Mouse (Mus musculus) small intestine, adult 2 months (tissue): ENCODE results near the gene Cblc. TPM values are rescaled to one million over a fixed set of nuclear protein-coding genes. Genes with fewer than 3 reads are reported as not detected.
"Not testable (repeated sequence)": the region's sequence is repeated elsewhere in the genome, so short reads cannot be mapped to it uniquely, and the experiment has no call there.

Experiments used
- H3K27ac ChIP-seq: fragments of 200-500 bp; 2 replicates; pipeline ENCODE4 v1.5.1; 2012; ENCODE audit warnings: low read depth, low read length, control low read depth, inconsistent platforms; ENCODE audit not compliant: insufficient read depth
- H3K27me3 ChIP-seq: fragments of 200-500 bp; 2 replicates; pipeline ENCODE4 v1.6.1; 2012; ENCODE audit warnings: mild to moderate bottlenecking, moderate library complexity, low read length, inconsistent platforms; ENCODE audit not compliant: control insufficient read depth, insufficient read depth
- H3K36me3 ChIP-seq: fragments of 200-500 bp; 2 replicates; pipeline ENCODE4 v1.6.1; 2012; ENCODE audit warnings: mild to moderate bottlenecking, low read length, control low read depth, inconsistent platforms; ENCODE audit not compliant: control insufficient read depth, insufficient read depth
- H3K4me1 ChIP-seq: fragments of 200-500 bp; 2 replicates; pipeline ENCODE4 v1.6.1; 2012; ENCODE audit warnings: low read length, inconsistent platforms, mixed read lengths; ENCODE audit not compliant: control insufficient read depth, insufficient read depth, insufficient read length
- H3K4me3 ChIP-seq: fragments of 200-500 bp; 2 replicates; pipeline ENCODE4 v1.5.1; 2012; ENCODE audit warnings: low read depth, mild to moderate bottlenecking, control low read depth, inconsistent platforms, low read length, moderate library complexity
- CTCF ChIP-seq: fragments of 200-500 bp; IDR thresholded peaks from 2 replicates; pipeline ENCODE4 v1.5.1; 2012; ENCODE audit warnings: low read depth, mild to moderate bottlenecking, control low read depth, inconsistent platforms, low read length, moderate library complexity, mixed read lengths; ENCODE audit not compliant: insufficient replicate concordance, insufficient read length; ENCODE audit errors: extremely low read depth
- POLR2A ChIP-seq: fragments of 200-500 bp; IDR thresholded peaks from 2 replicates; pipeline ENCODE4 v1.6.1; 2012; ENCODE audit warnings: low read depth, mild to moderate bottlenecking, control low read depth, inconsistent platforms, low read length, moderate library complexity
- WGBS: fragments of 180-500 bp; shearing (Covaris S2); methylation state at CpG from one replicate; pipeline ENCODE4 v1.1.7; 2018; 5-methylcytosine and 5-hydroxymethylcytosine counted together
- polyA plus RNA-seq: library from polyadenylated mRNA; depleted of rRNA; stranded (reverse); fragments of >200 nt; gene quantifications from 2 replicates; pipeline ENCODE4 v1.2.3, GENCODE M21; 2012

Gene Cblc
- polyA plus RNA-seq, 1 experiment, result 145 TPM

DNA sequence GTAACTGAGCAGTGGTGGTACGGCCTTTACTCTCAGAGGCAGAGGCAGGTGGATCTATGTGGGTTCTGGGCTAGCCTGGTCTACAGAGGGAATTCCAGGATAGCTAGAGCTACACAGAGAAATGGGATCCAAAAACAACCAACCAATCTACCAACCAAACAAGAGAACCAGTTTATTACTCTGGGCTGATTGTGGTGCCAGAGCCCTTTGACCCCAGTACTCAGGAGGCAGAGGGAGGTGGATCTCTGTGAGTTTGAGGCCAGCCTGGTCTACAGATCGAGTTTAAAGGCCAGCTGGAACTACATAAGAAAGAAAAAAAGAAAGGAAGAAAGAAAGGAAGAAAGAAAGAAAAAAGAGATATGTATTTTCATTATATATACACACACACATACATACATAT lies 1.4 kb downstream of the Cblc start:
- no peak for TF ChIP-seq CTCF
- TF ChIP-seq POLR2A, result no peak
- WGBS, result 54% methylated on average over 2 of the region's 2 CpGs
- peaks cover 10% of the 10 kb centered on the region for H3K4me1 ChIP-seq
- H3K36me3 ChIP-seq, result peaks cover 9% of the 10 kb centered on the region
- H3K4me3 ChIP-seq, result no peak overlapping the region
- no peaks in the 10 kb centered on the region for H3K27me3 ChIP-seq
- H3K27ac ChIP-seq, result peak overlapping the region; percentile 67

DNA sequence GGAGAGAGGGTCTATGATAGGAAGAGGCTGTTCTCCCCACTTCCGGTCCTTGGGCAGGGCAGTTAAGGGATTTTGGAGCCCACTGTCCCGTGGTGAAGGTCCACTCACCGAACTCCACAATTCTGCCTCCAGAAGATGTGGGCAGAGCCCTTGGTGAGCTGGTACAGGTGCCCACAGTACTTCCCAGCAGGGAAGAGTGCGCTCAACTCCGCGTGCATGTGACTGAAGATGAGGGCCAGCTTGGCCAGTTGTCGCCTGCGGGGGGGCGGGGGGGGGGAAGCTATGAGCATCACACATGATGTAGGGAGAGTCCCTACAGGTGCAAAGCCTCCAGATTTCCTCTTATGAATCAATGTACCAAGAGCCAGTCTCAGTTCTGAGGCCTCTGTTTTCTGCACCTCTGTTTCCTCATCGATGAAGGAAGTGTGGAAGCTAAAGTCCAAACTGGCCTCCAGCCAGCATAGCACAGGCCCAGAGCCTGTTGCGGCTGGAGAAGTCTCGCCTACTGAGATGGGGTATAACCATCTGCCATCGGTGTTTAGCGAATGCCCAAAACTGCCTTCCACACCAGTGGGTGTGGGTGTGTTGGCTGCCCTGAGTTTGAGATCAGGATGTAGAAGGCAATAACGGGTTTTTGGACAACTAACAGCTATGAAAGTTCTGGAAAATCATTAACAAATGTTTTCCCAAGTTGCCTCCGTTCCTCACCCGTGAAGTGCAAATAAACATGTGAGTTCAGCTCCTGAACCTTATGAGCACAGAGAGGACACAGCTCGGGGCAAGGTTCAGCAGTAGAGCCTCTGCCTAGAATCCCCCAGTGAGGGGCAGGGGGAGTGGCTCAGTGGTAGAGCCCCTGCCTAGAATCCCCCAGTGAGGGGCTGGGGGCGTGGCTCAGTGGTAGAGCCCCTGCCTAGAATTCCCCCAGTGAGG lies 3.6 kb downstream of the Cblc start:
- Histone ChIP-seq H3K4me3 (no peak overlapping the region), H3K27ac (peak overlapping the region; percentile 87), H3K4me1 (peaks cover 13% of the 10 kb centered on the region), H3K27me3 (no peaks in the 10 kb centered on the region), H3K36me3 (peaks cover 25% of the 10 kb centered on the region)
- WGBS, result 33% methylated on average over 19 of the region's 19 CpGs
- TF ChIP-seq CTCF (no peak), POLR2A (no peak)

DNA sequence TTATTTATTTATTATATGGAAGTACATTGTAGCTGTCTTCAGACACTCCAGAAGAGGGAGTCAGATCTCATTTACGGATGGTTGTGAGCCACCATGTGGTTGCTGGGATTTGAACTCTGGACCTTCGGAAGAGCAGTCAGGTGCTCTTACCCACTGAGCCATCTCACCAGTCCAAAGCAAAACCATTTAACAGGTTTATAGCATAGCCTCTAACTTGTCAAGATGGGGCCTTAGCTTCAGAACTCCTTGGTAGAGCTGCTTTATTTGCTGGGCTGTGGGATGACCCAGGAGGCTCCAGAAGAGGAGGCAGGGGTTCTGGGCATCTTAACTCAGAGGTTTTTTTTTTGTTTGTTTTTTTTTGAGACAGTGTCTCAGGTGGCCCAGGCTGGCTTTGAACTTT lies 5.1 kb downstream of the Cblc start:
- 86% methylated on average over 2 of the region's 2 CpGs for WGBS
- not testable (repeated sequence) for H3K27me3 ChIP-seq, H3K4me3 ChIP-seq, H3K27ac ChIP-seq
- peaks cover 33% of the 10 kb centered on the region for H3K36me3 ChIP-seq
- H3K4me1 ChIP-seq, result peaks cover 13% of the 10 kb centered on the region

DNA sequence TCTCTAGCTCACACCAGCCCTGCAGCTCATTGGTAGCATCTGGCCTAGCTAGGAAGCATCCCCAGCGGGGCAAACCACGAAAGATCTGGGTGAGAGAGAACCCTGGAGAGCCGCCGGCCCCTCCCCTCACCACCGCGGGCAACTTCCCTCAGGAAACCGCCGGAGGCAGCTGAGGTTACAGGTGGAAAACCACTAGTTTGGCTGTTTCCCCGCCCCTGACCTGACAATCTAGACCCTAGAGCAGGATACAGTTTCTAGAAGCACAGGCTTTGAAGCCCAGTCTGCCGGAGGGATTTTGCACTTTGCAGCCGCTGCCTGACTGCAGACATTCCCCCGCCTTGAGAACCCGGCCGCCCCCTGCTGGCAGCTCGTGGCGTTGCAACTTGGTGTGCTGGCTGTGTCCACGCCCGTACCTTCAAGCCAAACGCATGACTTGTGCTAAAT lies 6.7 kb downstream of the Cblc start:
- WGBS, result 15% methylated on average over 19 of the region's 19 CpGs
- peaks cover 20% of the 10 kb centered on the region for H3K4me1 ChIP-seq

DNA sequence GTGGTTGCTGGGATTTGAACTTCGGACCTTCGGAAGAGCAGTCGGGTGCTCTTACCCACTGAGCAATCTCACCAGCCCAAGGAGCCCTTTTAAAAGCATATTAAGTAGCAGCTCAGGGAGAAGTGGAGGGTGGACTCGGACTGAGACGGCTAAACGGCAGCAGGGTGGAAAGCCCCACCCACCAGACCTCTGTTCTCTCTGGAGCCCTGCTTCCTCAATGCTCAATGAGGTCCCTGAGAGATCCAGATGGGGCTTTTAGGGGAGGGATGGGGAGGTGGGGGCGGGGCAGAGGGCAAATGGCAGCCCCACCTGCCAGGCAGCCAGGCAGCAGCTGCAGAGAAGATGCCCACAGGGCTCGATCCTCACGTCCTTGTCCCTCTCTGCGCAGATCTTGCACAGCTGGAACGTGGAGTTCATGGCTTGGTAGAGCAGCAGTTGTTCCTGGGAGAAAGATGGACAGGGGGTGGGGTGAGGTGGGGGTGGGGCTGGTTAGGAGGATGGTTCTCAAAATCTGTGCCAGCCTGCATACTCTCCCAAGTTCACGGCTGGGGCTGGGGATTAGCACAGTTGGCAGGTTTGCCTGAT lies 10.6 kb downstream of the Cblc start:
- H3K4me1 ChIP-seq, result peaks cover 12% of the 10 kb centered on the region
- no peak overlapping the region for H3K27ac ChIP-seq
- H3K27me3 ChIP-seq, result no peaks in the 10 kb centered on the region
- H3K4me3 ChIP-seq, result no peak overlapping the region
- TF ChIP-seq CTCF, result no peak
- TF ChIP-seq POLR2A, result no peak
- peaks cover 52% of the 10 kb centered on the region for H3K36me3 ChIP-seq
- 51% methylated on average over 12 of the region's 12 CpGs for WGBS

More for the DNA sequence above, 6.7 kb downstream of the Cblc start:
- peaks cover 36% of the 10 kb centered on the region for H3K36me3 ChIP-seq
- no peak overlapping the region for H3K27ac ChIP-seq
- peak overlapping the region; percentile 40 for H3K4me3 ChIP-seq
- TF ChIP-seq POLR2A (no peak), CTCF (peak; percentile 97)
- no peaks in the 10 kb centered on the region for H3K27me3 ChIP-seq

DNA sequence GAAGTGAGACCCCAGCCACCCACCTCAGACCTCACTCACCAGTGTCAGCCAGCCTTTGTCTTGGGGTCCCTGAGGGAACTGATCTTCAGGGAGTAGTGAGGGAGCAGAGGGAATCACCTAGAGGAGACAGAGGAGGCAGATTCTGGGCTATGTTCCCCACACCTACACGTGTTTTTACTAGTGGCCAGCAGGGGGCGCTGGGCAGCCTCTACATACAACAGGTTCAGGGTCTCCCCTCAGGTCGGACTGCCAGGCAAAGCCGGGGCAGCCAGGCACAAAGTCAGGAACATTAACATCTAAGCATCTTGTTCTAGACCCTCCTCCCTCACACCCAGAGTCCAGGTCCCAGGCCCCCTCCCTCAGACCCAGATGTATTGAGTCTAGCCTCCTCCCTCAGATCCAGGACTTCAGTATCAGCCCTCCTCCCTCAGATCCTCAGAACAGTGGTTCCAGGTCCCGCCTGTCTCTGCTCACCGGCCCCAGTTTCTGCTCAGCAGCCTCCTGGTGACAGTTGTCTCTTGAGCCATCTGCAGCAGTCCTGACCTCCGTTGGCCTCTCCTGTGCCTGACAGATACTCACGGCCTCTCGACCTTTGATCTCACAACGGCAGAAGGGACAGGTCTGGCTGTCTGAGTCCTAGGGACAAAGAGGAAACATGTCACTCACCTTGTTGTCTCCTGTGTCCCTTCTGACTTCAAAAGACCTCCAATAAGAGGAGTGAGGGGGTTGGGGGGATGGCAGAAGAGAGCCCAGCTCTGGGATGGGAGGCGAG lies 11.7 kb downstream of the Cblc start:
- 39% methylated on average over 11 of the region's 11 CpGs for WGBS

DNA sequence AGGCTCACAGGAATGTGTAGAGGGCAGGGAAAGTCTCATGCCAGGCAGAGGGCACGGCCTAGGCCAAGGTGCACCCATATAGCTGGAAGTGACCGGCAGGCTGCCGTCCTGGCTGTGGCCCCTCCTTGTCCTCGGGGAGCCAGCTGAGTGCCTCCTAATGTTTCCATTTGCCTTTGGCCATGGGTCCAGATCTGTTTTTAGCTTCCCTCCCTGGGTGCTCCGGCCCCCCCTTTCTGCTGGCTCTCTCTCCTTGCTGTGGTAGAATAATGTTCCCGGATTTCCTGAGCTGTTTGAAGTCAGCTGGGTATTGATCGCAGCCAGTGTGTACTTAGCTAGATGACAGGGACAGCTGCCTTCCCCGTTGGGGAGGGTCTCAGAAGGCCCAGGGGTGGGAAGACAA lies 13.0 kb downstream of the Cblc start:
- TF ChIP-seq CTCF, result no peak
- TF ChIP-seq POLR2A, result no peak
- Histone ChIP-seq H3K4me3 (no peak overlapping the region), H3K27me3 (no peaks in the 10 kb centered on the region), H3K36me3 (peaks cover 55% of the 10 kb centered on the region), H3K4me1 (peaks cover 9% of the 10 kb centered on the region), H3K27ac (peak overlapping the region; percentile 34; the same call in 1 of the 2 replicates)
- 67% methylated on average over 8 of the region's 8 CpGs for WGBS

More for the DNA sequence above, 11.7 kb downstream of the Cblc start:
- peaks cover 57% of the 10 kb centered on the region for H3K36me3 ChIP-seq
- TF ChIP-seq CTCF, result peak; percentile 76; the same call in 1 of the 2 replicates
- TF ChIP-seq POLR2A, result no peak
- no peak overlapping the region for H3K4me3 ChIP-seq
- H3K27ac ChIP-seq, result no peak overlapping the region
- no peaks in the 10 kb centered on the region for H3K27me3 ChIP-seq
- H3K4me1 ChIP-seq, result peaks cover 12% of the 10 kb centered on the region
